Mouse (Mus musculus) lung, postnatal 0 days (tissue): Measurements from ENCODE around the gene Fbxo28.

Experiments used
- CTCF ChIP-seq: IDR thresholded peaks from 2 replicates; pipeline ENCODE4 v1.5.1; 2016; ENCODE audit warnings: antibody characterized with exemption, mild to moderate bottlenecking
- EP300 ChIP-seq: IDR thresholded peaks from 2 replicates; pipeline ENCODE4 v1.6.1; 2016; ENCODE audit warnings: antibody characterized with exemption, mild to moderate bottlenecking, control low read depth

DNA sequence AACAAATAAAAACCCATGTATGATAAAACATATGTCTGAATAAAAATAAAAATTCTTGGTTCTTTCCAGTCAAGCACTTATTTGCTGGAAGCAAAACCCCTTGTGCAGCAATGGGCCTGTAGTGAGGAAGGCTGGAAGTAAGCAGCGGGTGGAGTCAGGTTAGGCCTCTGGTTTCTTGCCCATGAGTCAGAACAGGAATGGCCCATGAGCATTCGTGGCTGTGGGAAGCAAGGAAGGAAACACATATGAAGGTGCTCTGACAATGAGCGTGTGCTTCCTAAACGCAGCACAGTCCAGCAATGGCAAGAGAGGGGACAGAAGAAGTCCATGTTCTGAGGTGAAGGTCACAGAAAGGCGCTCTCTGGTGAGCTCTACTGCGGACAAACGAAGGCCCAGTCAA is 16.9 kb downstream of the Fbxo28 start:
- TF ChIP-seq CTCF (no peak), EP300 (no peak)
